Mouse (Mus musculus): ENCODE data around the gene Akr1a1. TPM values are rescaled to one million over a fixed set of nuclear protein-coding genes. Genes with fewer than 3 reads are reported as not detected.

Akr1a1 gene
- total and polyA plus RNA-seq, 3 experiments: 373 to 533 (median 470) TPM

GRCm38 (mm10) chr4:116615237-116615636 is 36.2 kb downstream of the Akr1a1 start:
- dilution Hi-C loops (cut with MboI; ENCODE audit: extremely low pct_ligation_motif_present, extremely low pct_unique_long_range_greater_than_20kb, low sequenced_read_pairs) (no loop called here), in situ Hi-C loops (cut with MboI; ENCODE audit: low pct_ligation_motif_present, low pct_unique_long_range_greater_than_20kb, low sequenced_read_pairs) (no loop called here)
- Histone ChIP-seq H3K4me1 (ENCODE audit: control insufficient read depth in 1 of 2, insufficient read depth in 2 of 2) (peaks cover 0 to 16% of the 10 kb centered on the region in 2 experiments; a peak in 2 of 4 replicates), H3K4me2 (ENCODE audit: insufficient read depth, low read depth, poor library complexity, severe bottlenecking) (peak overlapping the region; percentile 29; the same call in 1 of the 2 replicates), H3K27me3 (replicated peaks) (no peaks in the 10 kb centered on the region), H3K27ac (ENCODE audit: insufficient read depth, low read depth) (no peak overlapping the region), H3K9ac (ENCODE audit: insufficient read depth, low read depth) (no peak overlapping the region), H3K4me3 (replicated peaks in 1 of 3; ENCODE audit: low read depth in 2 of 3, low read length in 2 of 3, poor library complexity in 1 of 3) (no peak overlapping the region), H3K36me3 (replicated peaks in 1 of 2; ENCODE audit: control insufficient read depth in 1 of 2, insufficient read depth in 1 of 2, low read length in 1 of 2) (peaks cover 32 to 86% of the 10 kb centered on the region in 2 experiments), H3K79me2 (replicated peaks; ENCODE audit: control insufficient read depth, extremely low read depth, insufficient read depth, poor library complexity, severe bottlenecking) (peaks cover 42% of the 10 kb centered on the region), H3K9me3 (replicated peaks; ENCODE audit: low read length) (no peaks in the 10 kb centered on the region)
- TF ChIP-seq IRF4 (IDR thresholded peaks at IDR 0.05; ENCODE audit: low read depth, low read length) (peak; percentile 86), JUND (conservative IDR thresholded peaks at IDR 0.05; ENCODE audit: low read depth, low read length) (peak; percentile 86), EP300 (IDR thresholded peaks at IDR 0.05; ENCODE audit: low read length) (peak; percentile 69), POLR2A (IDR thresholded peaks at IDR 0.05; ENCODE audit: low read depth, low read length) (no peak), JUN (IDR thresholded peaks at IDR 0.05; ENCODE audit: insufficient read depth, low read depth, low read length) (peak; percentile 64; the same call in 1 of the 2 replicates)
- no peak for DNase-seq (ENCODE audit: extremely low read depth)

- H3K4me1 ChIP-seq (ENCODE audit: control insufficient read depth in 1 of 2, insufficient read depth in 2 of 2): peaks cover 0 to 16% of the 10 kb centered on the region in 2 experiments; a peak in 2 of 4 replicates
- in situ Hi-C loops (cut with MboI; ENCODE audit: low pct_ligation_motif_present, low pct_unique_long_range_greater_than_20kb, low sequenced_read_pairs) (no loop called here), dilution Hi-C loops (cut with MboI; ENCODE audit: extremely low pct_ligation_motif_present, extremely low pct_unique_long_range_greater_than_20kb, low sequenced_read_pairs) (no loop called here)
- no peaks in the 10 kb centered on the region for H3K9me3 ChIP-seq (replicated peaks; ENCODE audit: low read length)
- H3K36me3 ChIP-seq (replicated peaks in 1 of 2; ENCODE audit: control insufficient read depth in 1 of 2, insufficient read depth in 1 of 2, low read length in 1 of 2): peaks cover 43 to 87% of the 10 kb centered on the region in 2 experiments
- H3K9ac ChIP-seq (ENCODE audit: insufficient read depth, low read depth): no peak overlapping the region
- H3K27me3 ChIP-seq (replicated peaks): no peaks in the 10 kb centered on the region
- H3K4me3 ChIP-seq (replicated peaks in 1 of 3; ENCODE audit: low read depth in 2 of 3, low read length in 2 of 3, poor library complexity in 1 of 3): no peak overlapping the region
- no peak overlapping the region for H3K4me2 ChIP-seq (ENCODE audit: insufficient read depth, low read depth, poor library complexity, severe bottlenecking)
- no peak for TF ChIP-seq POLR2AphosphoS2 (IDR thresholded peaks at IDR 0.05; ENCODE audit: low read depth, low read length)
- no peak for TF ChIP-seq NRF1 (IDR thresholded peaks at IDR 0.05; ENCODE audit: low read depth, low read length)
- peaks cover 44% of the 10 kb centered on the region for H3K79me2 ChIP-seq (replicated peaks; ENCODE audit: control insufficient read depth, extremely low read depth, insufficient read depth, poor library complexity, severe bottlenecking)
- H3K27ac ChIP-seq (ENCODE audit: insufficient read depth, low read depth): no peak overlapping the region
- no peak for DNase-seq (ENCODE audit: extremely low read depth)
These were observed 38.9 kb downstream of the Akr1a1 start for GRCm38 (mm10) chr4:116612621-116613020.

DNA sequence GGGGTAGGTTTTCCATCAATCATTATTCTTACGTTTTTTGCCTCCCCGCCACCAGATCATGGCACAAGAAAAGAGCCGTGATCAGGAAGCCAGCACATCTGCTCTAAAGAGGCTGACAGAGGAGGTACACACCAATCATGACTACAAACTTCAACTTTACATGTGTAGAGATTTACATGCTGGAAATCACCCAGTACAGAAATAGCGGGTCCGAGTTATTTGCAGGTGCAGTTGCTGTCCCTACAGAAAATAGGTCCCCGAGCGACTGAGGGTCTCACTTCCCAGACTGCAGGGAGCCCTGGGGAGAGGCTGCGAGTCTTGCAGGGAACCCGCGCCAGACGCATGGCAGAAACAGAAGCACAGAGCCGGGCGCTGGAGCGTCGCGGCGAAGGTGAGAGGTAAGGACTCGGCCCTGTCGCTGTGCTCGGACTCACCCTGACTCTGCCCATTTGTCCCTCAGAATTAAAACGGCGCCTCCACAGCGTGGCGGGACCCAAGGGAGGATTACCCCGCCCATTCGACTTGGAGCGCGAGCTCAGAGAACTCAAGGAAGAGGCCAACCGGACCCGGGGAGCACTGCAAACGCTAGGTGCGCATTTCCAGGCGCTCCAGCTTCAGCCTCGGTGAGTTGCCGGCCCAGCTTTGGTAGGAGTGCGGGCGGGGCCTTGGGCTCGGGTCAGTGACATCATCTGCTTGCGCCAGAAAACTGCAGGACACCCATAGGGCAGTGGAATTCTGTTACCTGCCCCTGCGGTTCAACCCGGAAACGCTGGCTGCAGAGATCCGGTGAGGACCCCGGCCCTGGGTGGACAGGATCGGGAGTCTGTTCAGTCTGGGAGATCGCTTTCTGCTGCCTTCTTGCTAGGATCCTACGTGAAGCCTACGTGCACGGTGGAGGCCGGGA is 54.2 kb downstream of the Akr1a1 start:
- Histone ChIP-seq H3K4me1 (ENCODE audit: control insufficient read depth in 1 of 2, insufficient read depth in 2 of 2) (peaks cover 0 to 24% of the 10 kb centered on the region in 2 experiments; a peak in 2 of 4 replicates), H3K27ac (ENCODE audit: insufficient read depth, low read depth) (peak overlapping the region; percentile 95), H3K4me2 (ENCODE audit: insufficient read depth, low read depth, poor library complexity, severe bottlenecking) (peak overlapping the region; percentile 92), H3K4me3 (replicated peaks in 1 of 3; ENCODE audit: low read depth in 2 of 3, low read length in 2 of 3, poor library complexity in 1 of 3) (peak overlapping the region; percentile 80 to 90 (median 82)), H3K36me3 (replicated peaks in 1 of 2; ENCODE audit: control insufficient read depth in 1 of 2, insufficient read depth in 1 of 2, low read length in 1 of 2) (peaks cover 40 to 61% of the 10 kb centered on the region in 2 experiments), H3K27me3 (replicated peaks) (no peaks in the 10 kb centered on the region), H3K9me3 (replicated peaks; ENCODE audit: low read length) (peaks cover 2% of the 10 kb centered on the region), H3K9ac (ENCODE audit: insufficient read depth, low read depth) (peak overlapping the region; percentile 93), H3K79me2 (replicated peaks; ENCODE audit: control insufficient read depth, extremely low read depth, insufficient read depth, poor library complexity, severe bottlenecking) (peaks cover 6% of the 10 kb centered on the region)
- dilution Hi-C loops (cut with MboI; ENCODE audit: extremely low pct_ligation_motif_present, extremely low pct_unique_long_range_greater_than_20kb, low sequenced_read_pairs): no loop called here
- peak; percentile 93 for DNase-seq (ENCODE audit: extremely low read depth)
- in situ Hi-C loops (cut with MboI; ENCODE audit: low pct_ligation_motif_present, low pct_unique_long_range_greater_than_20kb, low sequenced_read_pairs): no loop called here
- TF ChIP-seq UBTF (IDR thresholded peaks at IDR 0.05; ENCODE audit: low read depth, low read length) (peak; percentile 66; the same call in 1 of the 2 replicates), NELFE (IDR thresholded peaks at IDR 0.05; ENCODE audit: low read depth, low read length) (peak; percentile 84), MAZ (IDR thresholded peaks at IDR 0.05; ENCODE audit: low read depth, low read length) (peak; percentile 97), MEF2A (IDR thresholded peaks at IDR 0.05; ENCODE audit: borderline replicate concordance, low read depth, low read length) (peak; percentile 94), MAX (IDR thresholded peaks at IDR 0.05; ENCODE audit: low read length) (peak; percentile 59), MAFK (IDR thresholded peaks at IDR 0.05; ENCODE audit: insufficient replicate concordance, low read length) (0 out of 2 replicates have a peak, but pooled peaks have one; percentile 9), NRF1 (IDR thresholded peaks at IDR 0.05; ENCODE audit: low read depth, low read length) (peak; percentile 50), MYC (IDR thresholded peaks at IDR 0.05; ENCODE audit: low read depth, low read length) (0 out of 2 replicates have a peak, but pooled peaks have one; percentile 23), CTCF (conservative IDR thresholded peaks at IDR 0.05 in 1 of 2, IDR thresholded peaks at IDR 0.05 in 1 of 2; ENCODE audit: low read depth in 2 of 2, low read length in 2 of 2) (no peak), ZNF384 (IDR thresholded peaks at IDR 0.05; ENCODE audit: low read depth, low read length) (no peak), JUND (conservative IDR thresholded peaks at IDR 0.05; ENCODE audit: low read depth, low read length) (0 out of 2 replicates have a peak, but pooled peaks have one; percentile 26), SMC3 (IDR thresholded peaks at IDR 0.05; ENCODE audit: low read depth, low read length) (no peak), MXI1 (IDR thresholded peaks at IDR 0.05; ENCODE audit: low read depth, low read length) (peak; percentile 85), ELF1 (IDR thresholded peaks at IDR 0.05; ENCODE audit: low read depth, low read length) (peak; percentile 96), JUN (IDR thresholded peaks at IDR 0.05; ENCODE audit: insufficient read depth, low read depth, low read length) (no peak), SIN3A (IDR thresholded peaks at IDR 0.05; ENCODE audit: low read length) (peak; percentile 96), ZKSCAN1 (IDR thresholded peaks at IDR 0.05; ENCODE audit: borderline replicate concordance, low read depth, low read length) (no peak), ZC3H11A (IDR thresholded peaks at IDR 0.05; ENCODE audit: low read depth, low read length) (no peak), EP300 (IDR thresholded peaks at IDR 0.05; ENCODE audit: low read length) (0 out of 2 replicates have a peak, but pooled peaks have one; percentile 10)

Measured in CH12.LX (cell line).